ENCODE assay signal across 8 mouse cellular contexts in genomic region chr7:98349096-98349495, GRCm38 (mm10). TPM values are rescaled to one million over a fixed set of nuclear protein-coding genes. Genes with fewer than 3 reads are reported as not detected.
DNase-seq lines count a peak whose midpoint lies in the region; ATAC-seq and TF ChIP-seq lines count a peak whose summit lies in the region.

No protein-coding gene starts in this region.

- no peak overlapping the region for H3K4me2 ChIP-seq in midbrain, embryonic 14.5 days (ENCODE audit: low read length)
- H3K4me2 ChIP-seq in midbrain, embryonic 16.5 days (ENCODE audit: low read length) = no peak overlapping the region

- H3K9me3 ChIP-seq in midbrain, embryonic 14.5 days (ENCODE audit: control insufficient read depth, low read length) = no peaks in the 10 kb centered on the region
- no peaks in the 10 kb centered on the region for H3K9me3 ChIP-seq in midbrain, embryonic 16.5 days (replicated peaks; ENCODE audit: control insufficient read depth, low read length, poor library complexity, severe bottlenecking)
- no peaks in the 10 kb centered on the region for H3K9me3 ChIP-seq in limb, embryonic 10.5 days (replicated peaks)

- H3K4me1 ChIP-seq in midbrain, embryonic 14.5 days (ENCODE audit: control insufficient read depth, insufficient read depth, low read length) = peaks cover 2% of the 10 kb centered on the region; the same call in 1 of the 2 replicates
- H3K4me1 ChIP-seq in midbrain, embryonic 16.5 days (ENCODE audit: control insufficient read depth, insufficient read depth, low read length) = no peaks in the 10 kb centered on the region
- H3K4me1 ChIP-seq in cerebellum, adult 2 months (ENCODE audit: control insufficient read depth, insufficient read depth, low read length) = no peaks in the 10 kb centered on the region
- H3K4me1 ChIP-seq in limb, embryonic 10.5 days = peaks cover 18% of the 10 kb centered on the region

- peaks cover 29% of the 10 kb centered on the region for H3K36me3 ChIP-seq in midbrain, embryonic 14.5 days (ENCODE audit: control insufficient read depth, insufficient read depth, low read length)
- no peaks in the 10 kb centered on the region; the same call in 1 of the 2 replicates for H3K36me3 ChIP-seq in midbrain, embryonic 16.5 days (ENCODE audit: control insufficient read depth, insufficient read depth, low read length)
- H3K36me3 ChIP-seq in limb, embryonic 10.5 days = peaks cover 44% of the 10 kb centered on the region

- peak; percentile 10; the same call in 1 of the 2 replicates for ATAC-seq in midbrain, embryonic 14.5 days (ENCODE audit: low FRiP score, low TSS enrichment)
- no peak for ATAC-seq in midbrain, embryonic 16.5 days
- ATAC-seq in frontal cortex, adult (ENCODE audit: low TSS enrichment) = peak; percentile 89
- ATAC-seq in neutrophil, adult 5-6 weeks (ENCODE audit: extremely low read depth, insufficient number of reproducible peaks, low FRiP score, poor library complexity, severe bottlenecking) = peak; percentile 49

- TF ChIP-seq POLR2A in cerebellum, adult 2 months (IDR thresholded peaks at IDR 0.05; ENCODE audit: borderline replicate concordance, insufficient read depth, low read length) = no peak

- H3K27ac ChIP-seq in midbrain, embryonic 14.5 days (replicated peaks; ENCODE audit: low read depth, low read length) = no peak overlapping the region
- H3K27ac ChIP-seq in midbrain, embryonic 16.5 days (ENCODE audit: low read length) = no peak overlapping the region
- H3K27ac ChIP-seq in cerebellum, adult 2 months (ENCODE audit: insufficient read depth, low read length) = no peak overlapping the region
- no peak overlapping the region for H3K27ac ChIP-seq in limb, embryonic 10.5 days

- H3K27me3 ChIP-seq in midbrain, embryonic 14.5 days (ENCODE audit: control insufficient read depth, insufficient read depth, low read length) = no peaks in the 10 kb centered on the region
- no peaks in the 10 kb centered on the region for H3K27me3 ChIP-seq in midbrain, embryonic 16.5 days (ENCODE audit: control insufficient read depth, insufficient read depth, low read depth, low read length)
- H3K27me3 ChIP-seq in cerebellum, adult 2 months (ENCODE audit: control insufficient read depth, insufficient read depth, low read length) = no peaks in the 10 kb centered on the region
- H3K27me3 ChIP-seq in limb, embryonic 10.5 days (ENCODE audit: low read depth, poor library complexity, severe bottlenecking) = no peaks in the 10 kb centered on the region

- no peak overlapping the region for H3K4me3 ChIP-seq in midbrain, embryonic 14.5 days (replicated peaks; ENCODE audit: low read depth, low read length)
- no peak overlapping the region for H3K4me3 ChIP-seq in midbrain, embryonic 16.5 days (ENCODE audit: low read depth, low read length)
- no peak overlapping the region for H3K4me3 ChIP-seq in cerebellum, adult 2 months (replicated peaks; ENCODE audit: insufficient read depth, low read depth, low read length)
- H3K4me3 ChIP-seq in limb, embryonic 10.5 days = no peak overlapping the region

- peak; percentile 99 for TF ChIP-seq CTCF in cerebellum, adult 2 months (IDR thresholded peaks at IDR 0.05; ENCODE audit: borderline replicate concordance, insufficient read depth, low read depth, low read length)

- H3K9ac ChIP-seq in midbrain, embryonic 14.5 days (replicated peaks; ENCODE audit: low read length) = no peak overlapping the region
- no peak overlapping the region for H3K9ac ChIP-seq in midbrain, embryonic 16.5 days (ENCODE audit: low read depth, low read length)

- WGBS in midbrain, embryonic 14.5 days = 22% methylated on average over 5 of the region's 5 CpGs
- 27% methylated on average over 5 of the region's 5 CpGs for WGBS in midbrain, embryonic 16.5 days
- 24% methylated on average over 5 of the region's 5 CpGs for WGBS in cerebellum, adult 2 months
- 24% methylated on average over 5 of the region's 5 CpGs for WGBS in limb, embryonic 10.5 days

- DNase-seq in midbrain, embryonic 14.5 days = peak; percentile 83
- DNase-seq in cerebellum, adult 2 months = peak; percentile 66 to 82
- DNase-seq in kidney, adult 18-20 months = peak; percentile 89
- DNase-seq in limb, embryonic 10.5 days (ENCODE audit: low spot score) = peak; percentile 91
- peak; percentile 54 for DNase-seq in testis, postnatal 14 days (ENCODE audit: low spot score)

RNA-seq across cellular contexts. Expression of gene Tsku, which starts 12.0 kb away (rescaled TPM):
- polyA plus RNA-seq in midbrain, embryonic 14.5 days (2014; fragmentation: Nextera tagmentation; extraction: Ambion mirVana) = 8.2 and 10.3 TPM in 2 replicates
- 7.0 and 8.0 TPM in 2 replicates for polyA plus RNA-seq in midbrain, embryonic 16.5 days (2015; fragmentation: Nextera tagmentation; extraction: Ambion mirVana)
- 1.7 and 1.9 TPM in 2 replicates for polyA plus RNA-seq in cerebellum, adult 2 months (2012; rRNA removed)
- 9.5 and 11.2 TPM in 2 replicates for polyA plus RNA-seq in limb, embryonic 10.5 days (2016; fragmentation: Nextera tagmentation; extraction: Ambion mirVana)
- total RNA-seq in neutrophil, adult 5-6 weeks (2017) = not detected in 2 replicates

RNA-seq across cellular contexts. Expression of gene Acer3, which starts 28.1 kb away (rescaled TPM):
- polyA plus RNA-seq in midbrain, embryonic 14.5 days (2014; fragmentation: Nextera tagmentation; extraction: Ambion mirVana) = 17.9 and 18.9 TPM in 2 replicates
- polyA plus RNA-seq in midbrain, embryonic 16.5 days (2015; fragmentation: Nextera tagmentation; extraction: Ambion mirVana) = 20.6 and 22.5 TPM in 2 replicates
- 11.5 and 11.8 TPM in 2 replicates for polyA plus RNA-seq in cerebellum, adult 2 months (2012; rRNA removed)
- polyA plus RNA-seq in limb, embryonic 10.5 days (2016; fragmentation: Nextera tagmentation; extraction: Ambion mirVana) = 19.0 and 23.2 TPM in 2 replicates
- 7.4 and 9.8 TPM in 2 replicates for total RNA-seq in neutrophil, adult 5-6 weeks (2017)
